Mouse (Mus musculus): Measurements from ENCODE around the gene Rimbp3. TPM values are rescaled to one million over a fixed set of nuclear protein-coding genes. Genes with fewer than 3 reads are reported as not detected.

The Rimbp3 gene
- polyA plus RNA-seq, 1 experiment: 0.05 TPM

DNA sequence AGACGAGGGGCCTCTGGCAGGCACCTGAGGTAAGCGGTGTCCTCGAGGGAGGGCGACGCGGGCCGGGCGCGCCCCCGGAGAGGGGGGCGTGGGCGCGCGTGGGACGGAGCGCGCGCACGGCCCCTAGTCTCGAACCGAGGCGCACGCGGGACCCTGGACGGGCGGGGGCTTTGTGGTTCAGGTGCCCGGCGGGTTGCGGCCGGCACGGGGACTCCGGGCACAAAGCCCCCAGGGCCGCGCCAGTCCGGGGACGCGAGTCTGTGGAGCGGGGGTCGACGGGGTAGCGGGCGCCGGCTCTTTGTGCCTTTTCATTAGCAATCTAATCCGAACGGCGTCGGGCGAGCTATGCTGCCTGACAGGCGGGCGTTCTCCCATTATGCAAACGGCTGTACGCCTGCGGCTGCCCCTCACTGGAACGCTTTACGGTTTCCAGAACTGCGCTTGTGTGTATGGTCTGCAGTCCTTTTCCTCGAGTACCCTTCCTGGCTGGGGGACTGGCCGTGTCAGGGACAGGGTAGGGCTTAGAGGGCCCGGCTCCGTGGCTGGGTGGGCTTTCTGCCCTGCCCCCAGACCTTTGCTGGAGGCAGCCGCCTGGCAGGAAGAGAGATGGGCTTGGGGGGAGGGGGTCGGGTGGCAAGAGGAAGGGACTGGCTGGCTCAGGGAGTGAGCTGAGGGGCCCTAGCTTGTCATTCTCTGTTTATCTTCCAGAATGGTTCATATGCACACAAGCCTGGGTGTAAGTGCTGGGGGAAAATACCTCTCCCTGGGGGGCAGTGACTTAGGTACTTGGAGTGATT lies 25.5 kb downstream of the Rimbp3 start:
- peaks cover 6% of the 10 kb centered on the region; the same call in 1 of the 2 replicates for H3K4me1 ChIP-seq (ENCODE audit: control insufficient read depth, insufficient read depth, low read length)
- no peaks in the 10 kb centered on the region for H3K27me3 ChIP-seq (replicated peaks; ENCODE audit: control insufficient read depth, insufficient read depth, low read length)
- TF ChIP-seq POLR2A (IDR thresholded peaks at IDR 0.05; ENCODE audit: low read depth, low read length): no peak
- TF ChIP-seq CTCF (conservative IDR thresholded peaks at IDR 0.05; ENCODE audit: insufficient read depth, insufficient read length, low read depth, low read length): no peak
- WGBS: under 1% methylated on average over 62 of the region's 62 CpGs
- peak overlapping the region; percentile 18; the same call in 1 of the 2 replicates for H3K27ac ChIP-seq (ENCODE audit: insufficient read depth, low read depth, low read length)
- no peaks in the 10 kb centered on the region for H3K36me3 ChIP-seq (ENCODE audit: control insufficient read depth, insufficient read depth, low read length)
- DNase-seq: peak; percentile 15
- H3K4me3 ChIP-seq (ENCODE audit: insufficient read depth, low read depth, low read length): peak overlapping the region; percentile 70

DNA sequence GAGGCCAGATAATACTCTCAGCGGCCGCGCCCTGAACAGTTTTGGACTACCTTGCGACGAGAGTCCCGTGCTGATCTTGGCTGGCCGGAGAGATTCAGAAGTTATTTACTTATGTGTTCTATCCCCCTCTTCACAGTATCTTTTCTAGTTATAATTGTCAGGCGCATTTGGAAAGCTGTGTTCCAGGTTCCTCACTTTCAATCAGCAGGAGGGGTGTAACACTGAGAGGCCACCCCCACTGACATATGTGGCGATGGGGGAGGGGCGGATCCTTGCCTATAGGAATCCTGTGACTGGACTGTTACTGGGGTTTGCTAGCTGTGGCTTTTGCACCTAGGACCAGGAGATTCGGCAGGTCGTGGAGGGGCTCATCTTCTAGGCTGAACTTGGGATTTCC lies 26.1 kb downstream of the Rimbp3 start:
- Histone ChIP-seq H3K27me3 (replicated peaks; ENCODE audit: control insufficient read depth, insufficient read depth, low read length) (no peaks in the 10 kb centered on the region), H3K4me3 (ENCODE audit: insufficient read depth, low read depth, low read length) (no peak overlapping the region), H3K27ac (ENCODE audit: insufficient read depth, low read depth, low read length) (no peak overlapping the region), H3K4me1 (ENCODE audit: control insufficient read depth, insufficient read depth, low read length) (peaks cover 8% of the 10 kb centered on the region; the same call in 1 of the 2 replicates), H3K36me3 (ENCODE audit: control insufficient read depth, insufficient read depth, low read length) (no peaks in the 10 kb centered on the region)
- TF ChIP-seq POLR2A (IDR thresholded peaks at IDR 0.05; ENCODE audit: low read depth, low read length) (no peak), CTCF (conservative IDR thresholded peaks at IDR 0.05; ENCODE audit: insufficient read depth, insufficient read length, low read depth, low read length) (no peak)
- DNase-seq: no peak
- WGBS: 11% methylated on average over 12 of the region's 12 CpGs

DNA sequence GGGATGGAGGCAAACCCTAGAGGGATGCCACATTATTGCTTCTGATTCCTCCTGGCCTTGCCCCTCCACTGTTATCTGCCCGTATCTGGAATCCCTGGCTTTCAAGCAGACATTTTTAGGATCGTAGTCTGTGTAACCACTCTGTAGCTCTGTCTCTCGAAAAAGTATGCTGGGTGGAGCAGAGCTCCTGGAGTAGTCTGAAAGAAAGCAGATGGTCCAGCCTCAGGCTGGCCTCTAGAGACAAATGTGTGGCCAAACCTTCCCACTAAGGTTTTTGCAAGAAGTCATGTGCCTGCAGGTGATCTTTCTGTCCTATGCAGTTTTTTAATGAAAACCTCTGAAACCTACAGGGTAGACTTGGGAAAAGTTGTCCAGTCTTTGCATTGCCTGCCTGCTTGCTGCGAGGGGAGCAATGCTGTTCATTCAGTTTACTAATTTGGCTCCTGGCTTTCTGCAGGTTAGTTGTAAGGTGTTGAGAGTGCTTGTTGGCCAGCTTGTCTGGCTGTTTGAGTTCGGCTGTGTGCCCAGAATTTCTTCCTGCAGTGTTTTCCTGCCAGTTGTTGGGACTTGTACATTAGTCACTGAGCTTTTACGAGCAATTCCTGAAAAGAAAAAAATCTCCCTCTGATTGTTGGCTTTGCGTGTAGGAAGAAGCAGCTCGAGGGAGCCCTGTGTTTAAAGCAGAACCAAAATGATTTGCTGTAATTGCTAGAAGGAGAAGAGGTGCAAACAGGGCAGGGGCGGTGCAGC lies 26.7 kb downstream of the Rimbp3 start:
- Histone ChIP-seq H3K36me3 (ENCODE audit: control insufficient read depth, insufficient read depth, low read length) (no peaks in the 10 kb centered on the region), H3K27ac (ENCODE audit: insufficient read depth, low read depth, low read length) (no peak overlapping the region), H3K4me3 (ENCODE audit: insufficient read depth, low read depth, low read length) (no peak overlapping the region), H3K4me1 (ENCODE audit: control insufficient read depth, insufficient read depth, low read length) (peaks cover 8% of the 10 kb centered on the region; the same call in 1 of the 2 replicates), H3K27me3 (replicated peaks; ENCODE audit: control insufficient read depth, insufficient read depth, low read length) (no peaks in the 10 kb centered on the region)
- no peak for TF ChIP-seq POLR2A (IDR thresholded peaks at IDR 0.05; ENCODE audit: low read depth, low read length)
- TF ChIP-seq CTCF (conservative IDR thresholded peaks at IDR 0.05; ENCODE audit: insufficient read depth, insufficient read length, low read depth, low read length): no peak
- peak; percentile 80 for DNase-seq
- 17% methylated on average over 9 of the region's 9 CpGs for WGBS

DNA sequence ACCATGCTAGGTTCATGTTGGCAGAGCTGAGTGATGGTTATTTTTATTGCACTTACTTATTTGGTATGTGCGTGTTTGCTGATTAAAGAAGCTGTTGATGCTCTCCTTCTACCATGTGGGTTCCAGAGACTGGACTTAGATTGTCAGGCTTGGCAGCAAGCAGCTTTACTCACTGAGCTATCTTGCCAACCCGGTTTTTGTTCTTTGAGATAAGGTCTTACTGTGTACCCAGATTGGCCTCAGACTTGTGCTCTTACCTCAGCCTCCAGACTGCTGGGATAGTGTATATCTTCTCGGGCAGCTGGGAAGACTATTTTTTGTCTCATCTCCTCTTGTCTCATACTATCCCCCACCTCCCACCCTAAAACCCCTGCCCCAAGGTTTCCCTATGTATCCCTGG lies 29.2 kb downstream of the Rimbp3 start:
- no peaks in the 10 kb centered on the region for H3K36me3 ChIP-seq (ENCODE audit: control insufficient read depth, insufficient read depth, low read length)
- H3K27me3 ChIP-seq (replicated peaks; ENCODE audit: control insufficient read depth, insufficient read depth, low read length): no peaks in the 10 kb centered on the region
- 93% methylated on average over 3 of the region's 3 CpGs for WGBS
- TF ChIP-seq CTCF (conservative IDR thresholded peaks at IDR 0.05; ENCODE audit: insufficient read depth, insufficient read length, low read depth, low read length) (no peak), POLR2A (IDR thresholded peaks at IDR 0.05; ENCODE audit: low read depth, low read length) (no peak)
- peaks cover 6% of the 10 kb centered on the region; the same call in 1 of the 2 replicates for H3K4me1 ChIP-seq (ENCODE audit: control insufficient read depth, insufficient read depth, low read length)
- H3K27ac ChIP-seq (ENCODE audit: insufficient read depth, low read depth, low read length): no peak overlapping the region
- H3K4me3 ChIP-seq (ENCODE audit: insufficient read depth, low read depth, low read length): no peak overlapping the region
- DNase-seq: no peak

DNA sequence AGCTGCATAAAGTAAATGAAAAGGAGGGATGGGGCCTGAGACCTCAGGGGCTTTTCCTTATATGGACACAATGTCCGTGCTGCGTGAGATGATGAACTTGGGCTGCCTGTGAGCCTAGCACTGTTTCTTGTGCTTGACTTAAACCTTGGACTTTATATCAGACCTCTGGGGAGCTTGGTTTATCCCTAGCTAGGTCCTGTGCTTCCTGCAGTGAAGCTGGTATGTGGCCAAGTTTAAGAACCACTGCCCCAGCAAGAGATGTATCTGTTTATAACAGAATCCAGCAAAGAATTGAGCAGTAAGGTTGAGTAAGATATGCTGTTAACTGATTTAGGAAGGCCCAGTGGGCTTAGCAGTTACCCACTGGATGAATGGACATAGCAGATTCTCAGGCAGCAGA lies 31.0 kb downstream of the Rimbp3 start:
- H3K4me1 ChIP-seq (ENCODE audit: control insufficient read depth, insufficient read depth, low read length): peaks cover 6% of the 10 kb centered on the region; the same call in 1 of the 2 replicates
- TF ChIP-seq POLR2A (IDR thresholded peaks at IDR 0.05; ENCODE audit: low read depth, low read length) (no peak), CTCF (conservative IDR thresholded peaks at IDR 0.05; ENCODE audit: insufficient read depth, insufficient read length, low read depth, low read length) (no peak)
- WGBS: 57% methylated on average over 2 of the region's 2 CpGs
- no peak overlapping the region for H3K4me3 ChIP-seq (ENCODE audit: insufficient read depth, low read depth, low read length)
- H3K27me3 ChIP-seq (replicated peaks; ENCODE audit: control insufficient read depth, insufficient read depth, low read length): no peaks in the 10 kb centered on the region
- H3K27ac ChIP-seq (ENCODE audit: insufficient read depth, low read depth, low read length): no peak overlapping the region
- DNase-seq: peak; percentile 65
- H3K36me3 ChIP-seq (ENCODE audit: control insufficient read depth, insufficient read depth, low read length): no peaks in the 10 kb centered on the region

DNA sequence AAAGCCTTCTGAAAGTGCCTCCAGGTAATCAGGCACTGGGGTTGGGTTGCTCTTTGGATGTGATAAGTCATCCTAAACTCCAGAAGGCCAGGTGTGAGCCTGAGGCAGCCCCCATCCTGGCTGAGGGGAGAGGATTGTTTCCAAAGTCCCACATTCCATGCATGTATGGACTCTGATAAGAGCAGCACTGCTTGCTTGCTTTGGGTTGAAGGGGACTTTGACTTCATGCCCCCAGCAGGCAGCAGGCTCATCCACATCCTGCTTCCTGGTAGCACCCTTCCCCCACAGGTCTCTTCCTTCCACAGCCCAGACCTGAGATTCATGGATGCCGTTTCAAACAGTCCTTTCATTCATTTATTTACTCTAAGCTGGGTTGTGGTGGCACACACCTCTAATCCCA lies 35.3 kb downstream of the Rimbp3 start:
- 22% methylated on average over 1 of the region's 1 CpGs for WGBS

DNA sequence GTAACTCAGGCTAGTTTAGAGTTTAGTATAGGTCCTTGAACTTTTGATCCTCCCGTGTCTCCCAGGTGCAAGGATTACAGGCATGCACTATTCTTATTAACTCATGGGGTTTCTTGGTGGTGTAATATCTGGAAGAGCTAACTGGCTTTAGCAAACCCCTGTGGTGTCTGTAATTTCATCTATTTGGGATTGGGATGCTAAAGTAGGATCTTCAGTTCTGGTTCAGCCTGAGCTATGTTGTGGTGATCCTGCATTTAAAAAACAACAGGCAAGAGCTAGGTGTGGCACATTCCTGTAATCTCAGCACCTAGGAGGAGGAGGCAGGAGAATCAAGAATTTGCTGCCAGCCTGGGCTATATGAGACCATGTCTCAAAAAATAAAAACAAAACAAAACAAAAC lies 36.6 kb downstream of the Rimbp3 start:
- H3K4me1 ChIP-seq (ENCODE audit: control insufficient read depth, insufficient read depth, low read length): peaks cover 5% of the 10 kb centered on the region; the same call in 1 of the 2 replicates
- no peaks in the 10 kb centered on the region for H3K27me3 ChIP-seq (replicated peaks; ENCODE audit: control insufficient read depth, insufficient read depth, low read length)
- no peak for DNase-seq
- no peak overlapping the region for H3K4me3 ChIP-seq (ENCODE audit: insufficient read depth, low read depth, low read length)
- H3K36me3 ChIP-seq (ENCODE audit: control insufficient read depth, insufficient read depth, low read length): no peaks in the 10 kb centered on the region
- TF ChIP-seq POLR2A (IDR thresholded peaks at IDR 0.05; ENCODE audit: low read depth, low read length) (no peak), CTCF (conservative IDR thresholded peaks at IDR 0.05; ENCODE audit: insufficient read depth, insufficient read length, low read depth, low read length) (no peak)
- WGBS: 54% methylated on average over 1 of the region's 1 CpGs
- no peak overlapping the region for H3K27ac ChIP-seq (ENCODE audit: insufficient read depth, low read depth, low read length)

More for the DNA sequence above, 35.3 kb downstream of the Rimbp3 start:
- Histone ChIP-seq H3K27me3 (replicated peaks; ENCODE audit: control insufficient read depth, insufficient read depth, low read length) (no peaks in the 10 kb centered on the region), H3K27ac (ENCODE audit: insufficient read depth, low read depth, low read length) (no peak overlapping the region), H3K36me3 (ENCODE audit: control insufficient read depth, insufficient read depth, low read length) (no peaks in the 10 kb centered on the region), H3K4me3 (ENCODE audit: insufficient read depth, low read depth, low read length) (no peak overlapping the region), H3K4me1 (ENCODE audit: control insufficient read depth, insufficient read depth, low read length) (peaks cover 7% of the 10 kb centered on the region; the same call in 1 of the 2 replicates)
- no peak for DNase-seq
- TF ChIP-seq CTCF (conservative IDR thresholded peaks at IDR 0.05; ENCODE audit: insufficient read depth, insufficient read length, low read depth, low read length) (no peak), POLR2A (IDR thresholded peaks at IDR 0.05; ENCODE audit: low read depth, low read length) (no peak)

Measured in kidney, adult 2 months (tissue).